Mouse (Mus musculus) limb, embryonic 15.5 days (tissue): ENCODE results near the gene Pbx3. TPM values are rescaled to one million over a fixed set of nuclear protein-coding genes. Genes with fewer than 3 reads are reported as not detected.

Experiments used
- ATAC-seq: fragments of 200-750 bp; cut with Nextera tagmentation; 2 replicates; pipeline ENCODE4 v1.8.0; 2017; ENCODE audit warnings: low read depth, moderate TSS enrichment; ENCODE audit not compliant: insufficient number of reproducible peaks, low FRiP score, low TSS enrichment
- H3K27ac ChIP-seq: fragments of 300-500 bp; sonication (generic); 2 replicates; pipeline ENCODE4 v1.5.1; 2015; ENCODE audit warnings: moderate library complexity, mild to moderate bottlenecking, inconsistent platforms
- H3K27me3 ChIP-seq: fragments of 300-500 bp; sonication (generic); 2 replicates; pipeline ENCODE4 v1.6.1; 2015; ENCODE audit warnings: inconsistent platforms
- H3K36me3 ChIP-seq: fragments of 300-500 bp; sonication (generic); 2 replicates; pipeline ENCODE4 v1.6.1; 2015; ENCODE audit warnings: inconsistent platforms
- H3K4me1 ChIP-seq: fragments of 300-500 bp; sonication (generic); 2 replicates; pipeline ENCODE4 v1.6.1; 2015; ENCODE audit warnings: inconsistent platforms
- H3K4me2 ChIP-seq: fragments of 300-500 bp; sonication (generic); 2 replicates; pipeline ENCODE4 v1.6.1; 2015; ENCODE audit warnings: mild to moderate bottlenecking, inconsistent platforms
- H3K4me3 ChIP-seq: fragments of 300-500 bp; sonication (generic); 2 replicates; pipeline ENCODE4 v1.5.1; 2015; ENCODE audit warnings: mild to moderate bottlenecking, inconsistent platforms
- H3K9ac ChIP-seq: fragments of 300-500 bp; sonication (generic); 2 replicates; pipeline ENCODE4 v1.6.1; 2015; ENCODE audit warnings: inconsistent platforms
- H3K9me3 ChIP-seq: fragments of 300-500 bp; sonication (generic); 2 replicates; pipeline ENCODE4 v1.6.1; 2016; ENCODE audit warnings: inconsistent platforms
- WGBS: fragments of 180-500 bp; shearing (Covaris S2); methylation state at CpG from one replicate; pipeline ENCODE4 v1.1.7; 2015; 5-methylcytosine and 5-hydroxymethylcytosine counted together
- polyA plus RNA-seq: library from polyadenylated mRNA; unstranded; fragments of >200 nt; fragmentation: Nextera tagmentation; extraction: Ambion mirVana; gene quantifications from 2 replicates; pipeline ENCODE4 v1.2.1, GENCODE M21; 2015

Gene Pbx3
- polyA plus RNA-seq, 1 experiment from 2014 or later = 19.2 TPM

- Histone ChIP-seq H3K4me1 (peaks cover 5% of the 10 kb centered on the region; the same call in 1 of the 2 replicates), H3K36me3 (no peaks in the 10 kb centered on the region), H3K4me2 (peak overlapping the region; percentile 83), H3K4me3 (peak overlapping the region; percentile 51), H3K27me3 (no peaks in the 10 kb centered on the region), H3K9ac (peak overlapping the region; percentile 45), H3K9me3 (no peaks in the 10 kb centered on the region), H3K27ac (peak overlapping the region; percentile 74; the same call in 1 of the 2 replicates)
- 1% methylated on average over 15 of the region's 15 CpGs for WGBS
- no peak for ATAC-seq
Measured at GRCm38 (mm10) chr2:34249141-34249960, 123.6 kb downstream of the Pbx3 start.

DNA sequence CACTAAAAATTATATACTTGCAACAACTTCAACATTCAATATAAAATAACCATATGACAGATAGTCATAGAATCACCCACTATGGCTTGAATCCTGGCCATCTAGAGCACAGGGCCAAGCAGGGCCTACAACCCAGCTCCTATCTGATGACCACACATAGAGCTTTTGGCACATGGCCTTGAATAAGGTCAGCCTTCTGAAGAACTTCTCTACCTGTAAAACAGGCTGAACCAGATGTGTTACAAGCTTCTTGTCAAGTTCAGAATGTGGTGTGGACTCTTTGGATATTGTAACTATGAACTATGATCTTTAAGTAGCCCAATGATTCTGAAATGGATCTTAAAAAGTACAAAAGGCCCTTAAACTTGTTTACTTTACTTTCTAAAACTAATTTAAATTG lies 132.1 kb downstream of the Pbx3 start:
- Histone ChIP-seq H3K27me3 (no peaks in the 10 kb centered on the region), H3K4me1 (no peaks in the 10 kb centered on the region), H3K4me2 (no peak overlapping the region), H3K36me3 (no peaks in the 10 kb centered on the region), H3K27ac (no peak overlapping the region), H3K9me3 (no peaks in the 10 kb centered on the region), H3K4me3 (no peak overlapping the region), H3K9ac (no peak overlapping the region)
- no peak for ATAC-seq

DNA sequence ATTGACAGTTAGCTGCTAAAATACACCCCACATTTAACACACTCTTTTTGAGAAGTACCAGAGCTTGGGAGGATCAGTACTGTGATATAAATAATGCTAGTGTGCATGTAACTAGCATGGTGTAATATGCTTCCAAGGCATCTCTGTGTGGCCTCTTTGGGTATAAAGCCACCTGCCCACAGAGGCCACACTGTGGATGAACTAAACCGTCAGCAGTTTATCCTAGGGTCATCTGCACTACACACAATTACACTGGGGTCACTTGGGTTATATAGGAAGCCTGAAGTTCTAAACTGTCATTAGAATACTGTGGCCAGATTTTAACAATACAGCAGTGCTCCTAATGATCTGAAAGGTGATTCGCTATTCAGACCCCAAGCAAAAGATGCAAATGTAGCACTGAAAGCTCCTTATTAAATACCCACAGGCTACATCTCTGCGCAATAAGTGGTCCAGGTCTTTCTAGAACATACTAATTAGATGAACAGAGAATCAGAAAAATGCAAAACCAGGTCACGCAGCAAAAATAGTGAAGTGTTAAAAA lies 133.6 kb downstream of the Pbx3 start:
- Histone ChIP-seq H3K9ac (no peak overlapping the region), H3K27ac (no peak overlapping the region), H3K36me3 (no peaks in the 10 kb centered on the region), H3K9me3 (no peaks in the 10 kb centered on the region), H3K4me3 (no peak overlapping the region), H3K4me2 (no peak overlapping the region), H3K27me3 (no peaks in the 10 kb centered on the region), H3K4me1 (no peaks in the 10 kb centered on the region; the same call in 1 of the 2 replicates)
- WGBS = 71% methylated on average over 4 of the region's 4 CpGs
- ATAC-seq = no peak

DNA sequence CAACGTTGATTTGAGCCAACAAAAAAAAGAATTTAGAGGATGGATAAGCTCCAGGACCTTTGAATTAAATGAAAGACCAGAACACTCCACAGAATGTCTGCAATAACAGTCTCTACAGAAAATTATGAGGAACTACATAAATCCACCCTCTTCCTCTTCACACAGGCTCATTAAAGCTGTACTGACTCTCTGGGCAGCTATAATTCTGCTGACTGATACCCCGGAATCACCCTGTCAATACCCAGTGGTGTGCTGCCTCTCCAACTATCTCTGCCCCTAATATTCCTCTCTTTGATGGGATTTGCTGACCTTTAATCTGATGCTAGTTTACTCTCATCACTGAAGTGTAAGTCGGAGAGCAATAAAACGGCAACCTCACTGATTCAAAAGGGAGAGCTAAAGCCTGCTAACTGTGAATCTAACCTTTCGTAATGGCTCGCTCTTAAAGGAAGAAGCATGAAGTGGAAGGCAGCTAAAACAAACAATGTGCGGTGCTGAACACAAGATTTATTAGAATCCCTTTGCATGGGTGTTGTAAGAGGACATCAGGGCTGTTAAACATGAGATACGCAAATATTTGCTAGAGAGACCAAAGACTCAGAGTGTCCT lies 137.4 kb downstream of the Pbx3 start:
- 32% methylated on average over 8 of the region's 8 CpGs for WGBS
- no peak overlapping the region for H3K4me2 ChIP-seq

GRCm38 (mm10) chr2:34234274-34234673 lies 138.7 kb downstream of the Pbx3 start:
- Histone ChIP-seq H3K27ac (no peak overlapping the region), H3K4me1 (peaks cover 5% of the 10 kb centered on the region; the same call in 1 of the 2 replicates), H3K4me3 (no peak overlapping the region), H3K9ac (no peak overlapping the region), H3K36me3 (no peaks in the 10 kb centered on the region), H3K27me3 (no peaks in the 10 kb centered on the region), H3K4me2 (no peak overlapping the region), H3K9me3 (no peaks in the 10 kb centered on the region)
- 28% methylated on average over 1 of the region's 1 CpGs for WGBS
- ATAC-seq = no peak

More for the DNA sequence above, 137.4 kb downstream of the Pbx3 start:
- H3K36me3 ChIP-seq = no peaks in the 10 kb centered on the region
- H3K4me1 ChIP-seq = peaks cover 4% of the 10 kb centered on the region; the same call in 1 of the 2 replicates
- no peaks in the 10 kb centered on the region for H3K9me3 ChIP-seq
- no peak overlapping the region for H3K9ac ChIP-seq
- ATAC-seq = no peak
- no peaks in the 10 kb centered on the region for H3K27me3 ChIP-seq
- H3K4me3 ChIP-seq = no peak overlapping the region
- no peak overlapping the region for H3K27ac ChIP-seq

DNA sequence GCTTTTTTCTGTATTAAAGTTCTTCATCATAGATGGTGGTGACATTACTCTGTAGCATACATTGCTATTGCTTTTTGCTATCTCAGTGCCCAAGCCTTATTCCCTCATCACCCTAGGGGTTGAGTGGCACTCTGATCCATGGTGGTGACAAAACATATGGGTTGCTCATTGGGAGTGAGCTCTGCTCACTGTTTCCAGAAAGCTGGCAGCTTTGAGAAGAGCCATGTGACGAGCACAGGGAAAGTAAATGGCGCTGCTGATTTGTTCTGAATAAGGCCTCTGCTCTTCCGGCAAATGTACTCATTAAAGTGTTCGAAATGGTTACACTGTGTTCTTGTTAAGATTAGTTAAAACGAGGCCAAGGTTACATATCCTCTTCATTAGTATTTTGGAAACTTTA lies 139.7 kb downstream of the Pbx3 start:
- peaks cover 5% of the 10 kb centered on the region; the same call in 1 of the 2 replicates for H3K4me1 ChIP-seq
- 64% methylated on average over 5 of the region's 5 CpGs for WGBS

DNA sequence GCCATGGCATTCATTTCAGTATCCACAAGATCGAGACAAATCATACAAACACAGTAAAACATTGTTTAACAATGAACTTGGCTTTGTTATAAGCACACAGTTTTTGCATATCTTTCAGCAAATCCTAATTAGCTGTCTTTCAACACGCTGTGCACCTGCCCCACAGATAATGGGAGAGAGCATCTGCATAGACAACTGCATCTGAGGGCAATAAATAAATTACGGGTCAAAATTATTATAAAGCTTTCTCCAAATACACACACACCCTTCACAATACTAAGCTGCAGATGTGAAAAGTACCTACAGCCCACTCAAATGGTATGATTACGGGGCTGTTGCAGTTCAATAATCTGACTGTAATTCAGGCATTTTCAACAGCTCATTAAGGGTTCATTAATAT lies 145.3 kb downstream of the Pbx3 start:
- Histone ChIP-seq H3K9ac (no peak overlapping the region), H3K9me3 (no peaks in the 10 kb centered on the region), H3K27me3 (no peaks in the 10 kb centered on the region), H3K4me1 (0 out of 2 replicates have a peak, but pooled peaks cover 5% of the 10 kb centered on the region), H3K4me2 (no peak overlapping the region), H3K27ac (no peak overlapping the region), H3K36me3 (no peaks in the 10 kb centered on the region), H3K4me3 (no peak overlapping the region)
- 72% methylated on average over 4 of the region's 4 CpGs for WGBS
- no peak for ATAC-seq

More for the DNA sequence above, 139.7 kb downstream of the Pbx3 start:
- Histone ChIP-seq H3K9ac (no peak overlapping the region), H3K27ac (no peak overlapping the region), H3K9me3 (no peaks in the 10 kb centered on the region), H3K27me3 (no peaks in the 10 kb centered on the region), H3K4me3 (no peak overlapping the region), H3K36me3 (no peaks in the 10 kb centered on the region), H3K4me2 (no peak overlapping the region)
- ATAC-seq = no peak

- no peak overlapping the region for H3K27ac ChIP-seq
- H3K4me3 ChIP-seq = no peak overlapping the region
- 48% methylated on average over 6 of the region's 6 CpGs for WGBS
- H3K9ac ChIP-seq = no peak overlapping the region
- no peak overlapping the region for H3K4me2 ChIP-seq
- no peak for ATAC-seq
- H3K4me1 ChIP-seq = no peaks in the 10 kb centered on the region
- no peaks in the 10 kb centered on the region for H3K27me3 ChIP-seq
- H3K36me3 ChIP-seq = no peaks in the 10 kb centered on the region
- no peaks in the 10 kb centered on the region for H3K9me3 ChIP-seq
Measured at GRCm38 (mm10) chr2:34225470-34225869, 147.5 kb downstream of the Pbx3 start.

- H3K4me2 ChIP-seq = no peak overlapping the region
- H3K36me3 ChIP-seq = no peaks in the 10 kb centered on the region
- no peak overlapping the region for H3K4me3 ChIP-seq
- no peak overlapping the region for H3K27ac ChIP-seq
- WGBS = 81% methylated on average over 3 of the region's 3 CpGs
- ATAC-seq = no peak
- H3K4me1 ChIP-seq = no peaks in the 10 kb centered on the region
- H3K9me3 ChIP-seq = no peaks in the 10 kb centered on the region
- no peaks in the 10 kb centered on the region for H3K27me3 ChIP-seq
- H3K9ac ChIP-seq = no peak overlapping the region
Measured at GRCm38 (mm10) chr2:34221477-34221876, 151.5 kb downstream of the Pbx3 start.

DNA sequence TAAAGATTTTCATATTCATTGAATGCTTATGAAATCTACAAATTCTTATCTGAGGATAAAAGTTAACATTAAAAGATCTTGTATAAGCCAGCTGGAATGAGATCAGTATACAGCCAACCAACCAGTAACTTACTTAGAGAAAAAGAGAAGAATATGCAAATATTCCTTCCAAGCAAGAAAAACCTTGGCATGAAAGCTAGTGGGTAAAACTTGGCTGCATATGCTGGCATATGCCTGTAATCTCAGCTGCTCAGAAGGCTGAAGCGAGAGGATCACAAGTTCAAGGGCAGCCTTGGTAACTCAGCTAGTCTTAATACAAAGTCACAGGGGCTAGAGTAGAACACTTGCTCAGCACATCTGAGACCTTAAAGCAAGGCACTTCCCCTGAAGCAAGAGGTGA lies 153.8 kb downstream of the Pbx3 start:
- Histone ChIP-seq H3K9ac (no peak overlapping the region), H3K9me3 (no peaks in the 10 kb centered on the region), H3K4me2 (no peak overlapping the region), H3K27me3 (no peaks in the 10 kb centered on the region), H3K36me3 (no peaks in the 10 kb centered on the region), H3K4me1 (no peaks in the 10 kb centered on the region), H3K4me3 (no peak overlapping the region), H3K27ac (no peak overlapping the region)
- WGBS = 94% methylated on average over 1 of the region's 1 CpGs
- no peak for ATAC-seq

- no peak overlapping the region for H3K4me2 ChIP-seq
- H3K4me1 ChIP-seq = no peaks in the 10 kb centered on the region
- H3K4me3 ChIP-seq = no peak overlapping the region
- no peak for ATAC-seq
- no peaks in the 10 kb centered on the region for H3K36me3 ChIP-seq
- H3K9me3 ChIP-seq = no peaks in the 10 kb centered on the region
- H3K27ac ChIP-seq = no peak overlapping the region
- H3K9ac ChIP-seq = no peak overlapping the region
- no peaks in the 10 kb centered on the region for H3K27me3 ChIP-seq
- 63% methylated on average over 5 of the region's 5 CpGs for whole genome bisulfite sequencing
Measured at GRCm38 (mm10) chr2:34217596-34217995, 155.3 kb downstream of the Pbx3 start.

GRCm38 (mm10) chr2:34215496-34215895 lies 157.4 kb downstream of the Pbx3 start:
- 48% methylated on average over 5 of the region's 5 CpGs for WGBS
- Histone ChIP-seq H3K4me1 (no peaks in the 10 kb centered on the region), H3K9me3 (no peaks in the 10 kb centered on the region), H3K9ac (no peak overlapping the region), H3K4me3 (no peak overlapping the region), H3K4me2 (no peak overlapping the region), H3K27me3 (no peaks in the 10 kb centered on the region), H3K27ac (no peak overlapping the region), H3K36me3 (0 out of 2 replicates have a peak, but pooled peaks cover 2% of the 10 kb centered on the region)
- no peak for ATAC-seq
